Mouse (Mus musculus): ENCODE results near the gene Gm37240.

GRCm38 (mm10) chr3:84679542-84679941 lies 1207.8 kb downstream of the Gm37240 start:
- TF ChIP-seq TAL1 (conservative IDR thresholded peaks at IDR 0.05; ENCODE audit: low read depth, low read length) (no peak), CTCF (IDR thresholded peaks at IDR 0.05; ENCODE audit: low read depth, low read length) (no peak)
